Comparison of ENCODE assay signal across 18 mouse cellular contexts in genomic region chr5:100255276-100255675, GRCm38 (mm10).
"Had no signal": no experiment of that assay in that cellular context is flagged by ENCODE, and none has a peak within 500 bp of the region (broad histone marks: within the 10 kb centered on the region; RNA-seq: fewer than 3 reads in every experiment).

No protein-coding gene starts in this region.

- H3K27ac ChIP-seq: kidney, postnatal 0 days; layer of hippocampus, adult 2 months; liver, embryonic 13.5 days; midbrain, embryonic 12.5 days; midbrain, embryonic 15.5 days; neural tube, embryonic 12.5 days; neural tube, embryonic 15.5 days had no signal

- H3K36me3 ChIP-seq: liver, embryonic 13.5 days; midbrain, embryonic 12.5 days; midbrain, embryonic 15.5 days; neural tube, embryonic 12.5 days; neural tube, embryonic 15.5 days had no signal

- DNase-seq: kidney, adult 2 months; kidney, postnatal 25 days; layer of hippocampus, adult 9-11 months; liver, embryonic 13.5 days; lung, adult 2 months; lung, postnatal 14 days; lung, postnatal 4 days; retina, postnatal 1 day; right cerebral cortex, postnatal 25 days; spleen, adult 18-20 months; thymus, adult 18-20 months; thymus, postnatal 36 days had no signal

- H3K4me3 ChIP-seq: layer of hippocampus, adult 2 months; liver, embryonic 13.5 days; midbrain, embryonic 12.5 days; midbrain, embryonic 15.5 days; neural tube, embryonic 12.5 days; neural tube, embryonic 15.5 days had no signal

- H3K27me3 ChIP-seq: liver, embryonic 13.5 days; midbrain, embryonic 12.5 days; midbrain, embryonic 15.5 days; neural tube, embryonic 12.5 days; neural tube, embryonic 15.5 days had no signal

- H3K4me1 ChIP-seq: liver, embryonic 13.5 days; midbrain, embryonic 15.5 days; neural tube, embryonic 12.5 days had no signal

- H3K9me3 ChIP-seq: liver, embryonic 13.5 days; midbrain, embryonic 12.5 days; midbrain, embryonic 15.5 days; neural tube, embryonic 12.5 days; neural tube, embryonic 15.5 days had no signal
